Mouse (Mus musculus) hindbrain, embryonic 16.5 days (tissue): Measurements from ENCODE around the gene Kcnh7. TPM values are rescaled to one million over a fixed set of nuclear protein-coding genes. Genes with fewer than 3 reads are reported as not detected.

Experiments
- ATAC-seq: fragments of 200-750 bp; cut with Nextera tagmentation; 2 replicates; pipeline ENCODE4 v1.8.0; 2017; ENCODE audit warnings: moderate TSS enrichment, moderate library complexity
- H3K27ac ChIP-seq: fragments of 300-500 bp; sonication (generic); 2 replicates; pipeline ENCODE4 v1.5.1; 2014; ENCODE audit warnings: low read depth, mild to moderate bottlenecking, control low read depth, low read length, moderate library complexity
- H3K27me3 ChIP-seq: fragments of 300-500 bp; sonication (generic); replicated peaks from 2 replicates; pipeline ENCODE4 v1.6.1; 2014; ENCODE audit warnings: low read length; ENCODE audit not compliant: control insufficient read depth, insufficient read depth
- H3K36me3 ChIP-seq: fragments of 300-500 bp; sonication (generic); 2 replicates; pipeline ENCODE4 v1.6.1; 2014; ENCODE audit warnings: mild to moderate bottlenecking, low read length, moderate library complexity, mixed read lengths; ENCODE audit not compliant: control insufficient read depth, insufficient read depth
- H3K4me1 ChIP-seq: fragments of 300-500 bp; sonication (generic); 2 replicates; pipeline ENCODE4 v1.6.1; 2014; ENCODE audit warnings: low read depth, low read length; ENCODE audit not compliant: control insufficient read depth, insufficient read depth
- H3K4me2 ChIP-seq: fragments of 300-500 bp; sonication (generic); 2 replicates; pipeline ENCODE4 v1.6.1; 2014; ENCODE audit warnings: mild to moderate bottlenecking, low read length, control low read depth, moderate library complexity
- H3K4me3 ChIP-seq: fragments of 300-500 bp; sonication (generic); 2 replicates; pipeline ENCODE4 v1.5.1; 2014; ENCODE audit warnings: mild to moderate bottlenecking, low read length, control low read depth, moderate library complexity
- H3K9ac ChIP-seq: fragments of 300-500 bp; sonication (generic); 2 replicates; pipeline ENCODE4 v1.6.1; 2014; ENCODE audit warnings: low read depth, mild to moderate bottlenecking, control low read depth, low read length, moderate library complexity
- H3K9me3 ChIP-seq: fragments of 300-500 bp; sonication (generic); 2 replicates; pipeline ENCODE4 v1.6.1; 2014; ENCODE audit warnings: mild to moderate bottlenecking, low read length, moderate library complexity; ENCODE audit not compliant: control insufficient read depth
- WGBS: fragments of 180-500 bp; shearing (Covaris S2); extraction: QIAGEN DNeasy Blood & Tissue Kit; methylation state at CpG from one replicate; pipeline ENCODE4 v1.1.7; 2014; 5-methylcytosine and 5-hydroxymethylcytosine counted together
- polyA plus RNA-seq: library from polyadenylated mRNA; unstranded; fragments of >200 nt; fragmentation: Nextera tagmentation; extraction: Ambion mirVana; gene quantifications from 2 replicates; pipeline ENCODE4 v1.2.1, GENCODE M21; 2015

The Kcnh7 gene
- polyA plus RNA-seq: 9.4 and 9.8 TPM in 2 replicates

GRCm38 (mm10) chr2:63183563-63184545 is at the start of gene Kcnh7:
Gene Kcnh7, minus strand, starts transcription at chr2:63184287.
- no peaks in the 10 kb centered on the region for H3K36me3 ChIP-seq
- peaks cover 2% of the 10 kb centered on the region; the same call in 1 of the 2 replicates for H3K4me1 ChIP-seq
- H3K4me3 ChIP-seq: peak within 1 kb of the TSS; percentile 67
- H3K9ac ChIP-seq: peak within 1 kb of the TSS; percentile 74
- H3K27me3 ChIP-seq: no peaks in the 10 kb centered on the region
- H3K4me2 ChIP-seq: peak within 1 kb of the TSS; percentile 74
- peak within 1 kb of the TSS; percentile 91 for H3K27ac ChIP-seq
- no peaks in the 10 kb centered on the region for H3K9me3 ChIP-seq
- WGBS: 1% methylated on average over 44 of the region's 49 CpGs
- ATAC-seq: peak; percentile 89

DNA sequence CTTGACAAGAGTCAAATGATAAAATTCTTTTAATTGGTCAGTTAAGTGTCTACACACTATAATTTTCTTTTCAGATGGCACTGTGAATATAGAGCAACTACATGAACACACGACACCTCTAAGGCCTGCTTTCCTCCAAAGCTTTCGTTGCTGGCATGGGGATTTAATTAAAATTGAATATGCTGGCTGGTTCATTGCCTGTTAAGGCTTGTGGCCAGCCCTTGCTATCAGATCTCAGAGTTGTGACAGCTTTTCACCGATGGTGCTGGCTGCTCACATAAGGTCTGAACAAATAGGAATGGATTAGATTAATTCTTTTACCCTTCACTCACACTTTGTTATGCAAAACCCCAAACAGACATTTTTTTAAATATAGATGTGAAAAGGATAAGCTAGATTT is 23.3 kb upstream of the Kcnh7 start:
- no peaks in the 10 kb centered on the region for H3K27me3 ChIP-seq
- no peak for ATAC-seq
- H3K4me3 ChIP-seq: no peak overlapping the region
- WGBS: 58% methylated on average over 3 of the region's 3 CpGs
- H3K27ac ChIP-seq: no peak overlapping the region
- H3K9me3 ChIP-seq: no peaks in the 10 kb centered on the region
- no peaks in the 10 kb centered on the region for H3K36me3 ChIP-seq
- H3K9ac ChIP-seq: no peak overlapping the region
- H3K4me1 ChIP-seq: no peaks in the 10 kb centered on the region
- no peak overlapping the region for H3K4me2 ChIP-seq

DNA sequence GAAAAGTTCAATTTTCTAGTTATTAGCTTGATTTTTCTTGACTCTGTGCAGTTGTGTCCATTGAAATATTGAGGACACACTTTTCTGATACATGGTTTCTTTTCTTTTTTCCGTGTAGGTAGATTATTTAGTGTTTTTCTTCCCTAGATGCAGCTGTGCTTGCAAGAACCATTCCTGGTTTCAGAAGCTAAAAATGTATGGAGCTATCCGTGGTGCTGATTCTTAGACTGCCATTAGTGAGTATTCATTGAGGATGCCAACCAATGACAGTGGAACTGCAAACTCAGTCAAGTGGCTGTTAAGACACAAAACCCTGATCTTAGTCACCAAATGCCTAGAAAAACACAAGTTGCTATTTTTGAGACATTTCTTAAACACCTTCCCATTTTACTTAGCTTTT is 1.9 kb upstream of the Kcnh7 start:
- H3K9me3 ChIP-seq: no peaks in the 10 kb centered on the region
- no peak overlapping the region for H3K4me3 ChIP-seq
- ATAC-seq: no peak
- WGBS: 13% methylated on average over 2 of the region's 2 CpGs
- H3K27ac ChIP-seq: no peak overlapping the region
- peaks cover 2% of the 10 kb centered on the region; the same call in 1 of the 2 replicates for H3K4me1 ChIP-seq
- no peak overlapping the region for H3K4me2 ChIP-seq
- H3K9ac ChIP-seq: no peak overlapping the region
- H3K27me3 ChIP-seq: no peaks in the 10 kb centered on the region
- no peaks in the 10 kb centered on the region for H3K36me3 ChIP-seq

- no peaks in the 10 kb centered on the region for H3K9me3 ChIP-seq
- ATAC-seq: peak; percentile 90
- H3K4me1 ChIP-seq: peaks cover 2% of the 10 kb centered on the region; the same call in 1 of the 2 replicates
- peak overlapping the region; percentile 67 for H3K4me3 ChIP-seq
- H3K27me3 ChIP-seq: no peaks in the 10 kb centered on the region
- WGBS: under 1% methylated on average over 15 of the region's 15 CpGs
- peak overlapping the region; percentile 91 for H3K27ac ChIP-seq
- H3K36me3 ChIP-seq: no peaks in the 10 kb centered on the region
- peak overlapping the region; percentile 74 for H3K4me2 ChIP-seq
- H3K9ac ChIP-seq: peak overlapping the region; percentile 74
These were observed 704 bp upstream of the Kcnh7 start for GRCm38 (mm10) chr2:63184551-63185430.

- no peaks in the 10 kb centered on the region for H3K4me1 ChIP-seq
- H3K36me3 ChIP-seq: no peaks in the 10 kb centered on the region
- no peaks in the 10 kb centered on the region for H3K27me3 ChIP-seq
- no peak overlapping the region for H3K4me2 ChIP-seq
- ATAC-seq: no peak
- no peak overlapping the region for H3K9ac ChIP-seq
- no peak overlapping the region for H3K27ac ChIP-seq
- no peak overlapping the region for H3K4me3 ChIP-seq
- no peaks in the 10 kb centered on the region for H3K9me3 ChIP-seq
These were observed 30.4 kb downstream of the Kcnh7 start for GRCm38 (mm10) chr2:63153701-63154100.

- Histone ChIP-seq H3K9ac (no peak overlapping the region), H3K4me2 (no peak overlapping the region), H3K9me3 (no peaks in the 10 kb centered on the region), H3K36me3 (no peaks in the 10 kb centered on the region), H3K27me3 (no peaks in the 10 kb centered on the region), H3K4me1 (no peaks in the 10 kb centered on the region), H3K27ac (no peak overlapping the region), H3K4me3 (no peak overlapping the region)
- WGBS: 74% methylated on average over 2 of the region's 2 CpGs
- no peak for ATAC-seq
These were observed 56.1 kb downstream of the Kcnh7 start for GRCm38 (mm10) chr2:63127762-63128516.

DNA sequence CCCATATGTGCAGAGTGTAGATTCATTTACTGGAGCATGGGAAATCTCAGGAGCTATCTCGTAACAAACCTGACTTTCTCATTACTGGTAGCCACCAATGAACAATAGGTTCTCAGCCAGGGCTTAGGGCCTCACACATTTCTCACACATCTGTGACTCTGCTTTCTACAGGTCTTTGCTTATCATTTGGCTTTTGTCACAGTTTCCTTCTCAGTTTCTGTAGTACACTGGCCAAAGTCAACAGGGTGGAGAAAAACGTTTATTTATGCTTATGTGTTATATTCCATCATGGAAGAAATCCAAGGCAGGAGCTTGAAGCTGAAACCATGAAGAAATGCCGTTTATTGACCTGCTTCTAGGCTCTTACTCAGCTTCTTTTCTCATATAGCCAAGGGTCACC is 63.8 kb downstream of the Kcnh7 start:
- WGBS: 80% methylated on average over 3 of the region's 3 CpGs
- no peaks in the 10 kb centered on the region for H3K27me3 ChIP-seq
- H3K4me2 ChIP-seq: no peak overlapping the region
- H3K4me3 ChIP-seq: no peak overlapping the region
- no peak overlapping the region for H3K9ac ChIP-seq
- H3K36me3 ChIP-seq: no peaks in the 10 kb centered on the region
- H3K9me3 ChIP-seq: no peaks in the 10 kb centered on the region
- no peak for ATAC-seq
- H3K4me1 ChIP-seq: peaks cover 6% of the 10 kb centered on the region
- H3K27ac ChIP-seq: no peak overlapping the region

DNA sequence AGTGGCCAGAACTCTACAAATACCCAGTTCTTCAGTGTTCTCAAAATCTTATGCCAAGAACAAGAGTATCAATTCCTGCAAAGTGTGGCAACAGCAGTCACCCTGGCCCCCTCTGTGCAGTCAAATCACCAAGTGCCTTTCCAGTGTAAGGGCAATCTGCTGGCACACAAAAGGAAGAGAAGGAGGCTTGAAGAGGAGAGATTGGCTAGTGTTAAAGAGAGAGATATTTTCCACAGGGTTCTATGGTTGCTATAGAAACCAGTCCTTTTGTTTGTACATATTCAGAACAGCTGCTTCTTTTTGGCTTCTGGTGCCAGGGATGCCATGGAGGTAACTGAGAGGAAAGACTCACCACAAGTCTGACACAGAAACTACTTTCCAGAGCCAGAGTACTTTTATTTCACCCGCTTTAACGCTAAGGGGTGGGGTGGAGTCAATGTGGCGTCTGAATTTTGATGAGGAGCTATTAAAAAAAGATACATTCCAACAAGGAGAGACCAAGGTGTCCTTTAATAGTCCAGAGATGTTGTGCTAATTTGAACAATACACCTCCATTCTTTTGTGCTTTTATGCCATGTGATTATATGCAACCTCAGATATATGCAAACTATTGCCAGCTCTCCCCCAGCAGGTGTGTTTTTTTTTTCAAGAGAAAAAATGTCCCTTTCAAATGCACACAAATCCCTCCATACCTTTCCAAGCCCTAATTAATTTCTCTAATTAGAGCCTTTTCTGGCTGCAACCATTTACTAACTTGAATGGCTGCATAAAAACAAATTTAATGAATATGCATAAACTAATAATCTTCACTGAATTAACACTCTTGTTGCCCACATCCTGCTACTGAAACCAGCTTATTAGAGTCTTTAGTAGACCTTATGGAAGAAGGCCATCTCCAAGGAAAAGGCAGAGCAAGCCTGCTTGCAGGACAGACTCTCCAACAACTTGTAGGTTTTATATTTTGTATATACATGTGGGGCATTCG is 66.6 kb downstream of the Kcnh7 start:
- no peak overlapping the region for H3K9ac ChIP-seq
- H3K4me2 ChIP-seq: peak overlapping the region; percentile 5; the same call in 1 of the 2 replicates
- WGBS: 36% methylated on average over 4 of the region's 4 CpGs
- peak overlapping the region; percentile 16; the same call in 1 of the 2 replicates for H3K27ac ChIP-seq
- H3K4me1 ChIP-seq: peaks cover 6% of the 10 kb centered on the region
- no peaks in the 10 kb centered on the region for H3K9me3 ChIP-seq
- peak; percentile 92 for ATAC-seq
- no peaks in the 10 kb centered on the region for H3K27me3 ChIP-seq
- no peaks in the 10 kb centered on the region for H3K36me3 ChIP-seq
- H3K4me3 ChIP-seq: no peak overlapping the region
